In the genomic region with DNA sequence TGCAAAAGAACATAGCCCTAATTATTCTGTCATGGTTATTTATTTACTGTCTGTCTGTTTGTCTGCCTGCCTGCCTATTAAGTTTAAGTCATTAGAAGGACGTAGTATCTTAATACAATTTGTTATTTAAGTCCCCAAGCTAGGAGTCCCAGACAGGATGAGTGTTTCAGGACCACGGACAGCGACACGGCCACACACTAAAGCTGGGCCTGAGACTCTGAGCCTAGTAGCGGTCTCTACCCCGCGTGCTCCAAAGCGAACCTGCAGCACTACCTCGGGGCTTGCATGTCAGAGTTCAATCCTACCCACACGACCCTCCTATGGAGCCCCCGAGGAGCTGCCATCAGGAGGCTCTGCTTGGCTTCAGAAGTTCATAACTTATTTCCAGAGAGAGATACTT, we compare ENCODE assay signal across 9 mouse cellular contexts. TPM values are rescaled to one million over a fixed set of nuclear protein-coding genes. Genes with fewer than 3 reads are reported as not detected.
DNase-seq lines count a peak whose midpoint lies in the region; ATAC-seq and TF ChIP-seq lines count a peak whose summit lies in the region.
"Had no signal": no experiment of that assay in that cellular context is flagged by ENCODE, and none has a peak within 500 bp of the region (broad histone marks: within the 10 kb centered on the region; RNA-seq: fewer than 3 reads in every experiment).

No protein-coding gene starts in this region.

- H3K27me3 ChIP-seq in neural tube, embryonic 15.5 days (replicated peaks), result 0 out of 2 replicates have a peak, but pooled peaks cover 10% of the 10 kb centered on the region
- peaks cover 21% of the 10 kb centered on the region for H3K27me3 ChIP-seq in lung, embryonic 14.5 days (ENCODE audit: insufficient read depth, low read length)

- H3K4me1 ChIP-seq in neural tube, embryonic 15.5 days, result peaks cover 22% of the 10 kb centered on the region
- no peaks in the 10 kb centered on the region for H3K4me1 ChIP-seq in lung, embryonic 14.5 days (ENCODE audit: insufficient read depth)

- no peaks in the 10 kb centered on the region for H3K9me3 ChIP-seq in neural tube, embryonic 15.5 days (replicated peaks)
- H3K9me3 ChIP-seq in lung, embryonic 14.5 days (ENCODE audit: low read depth, low read length), result no peaks in the 10 kb centered on the region
- H3K9me3 ChIP-seq: neural tube, embryonic 13.5 days had no signal

- ATAC-seq in neural tube, embryonic 15.5 days (ENCODE audit: low FRiP score), result no peak
- peak; percentile 70; the same call in 1 of the 2 replicates for ATAC-seq in lung, embryonic 14.5 days (ENCODE audit: insufficient read depth)
- ATAC-seq in activated CD4-positive, CD25-positive, alpha-beta regulatory T cell, adult 4 months, result no peak

- TF ChIP-seq CTCF in lung, embryonic 14.5 days (IDR thresholded peaks at IDR 0.05; ENCODE audit: low read depth), result no peak
- TF ChIP-seq CTCF in left cerebral cortex, adult 2 months (IDR thresholded peaks at IDR 0.05), result no peak

- no peak overlapping the region for H3K27ac ChIP-seq in neural tube, embryonic 15.5 days (replicated peaks)
- no peak overlapping the region for H3K27ac ChIP-seq in lung, embryonic 14.5 days (ENCODE audit: low read depth)
- H3K27ac ChIP-seq in left cerebral cortex, adult 2 months, result no peak overlapping the region
- H3K27ac ChIP-seq: neural tube, embryonic 13.5 days had no signal

- no peaks in the 10 kb centered on the region for H3K36me3 ChIP-seq in neural tube, embryonic 15.5 days
- no peaks in the 10 kb centered on the region for H3K36me3 ChIP-seq in lung, embryonic 14.5 days (ENCODE audit: insufficient read depth)
- H3K36me3 ChIP-seq: neural tube, embryonic 13.5 days had no signal

- no peak overlapping the region for H3K4me2 ChIP-seq in neural tube, embryonic 15.5 days
- no peak overlapping the region for H3K4me2 ChIP-seq in lung, embryonic 14.5 days
- H3K4me2 ChIP-seq: neural tube, embryonic 13.5 days had no signal

- DNase-seq in neural tube, embryonic 10.5 days (ENCODE audit: extremely low spot score, low spot score), result peak; percentile 84
- DNase-seq in c-Kit-negative CD71-positive TER-119-positive erythroid progenitor cells, embryonic 14.5 days (ENCODE audit: low read depth, low spot score), result peak; percentile 35
- peak; percentile 71 for DNase-seq in kidney, adult 18-20 months
- peak; percentile 95 for DNase-seq in lung, embryonic 14.5 days
- peak; percentile 51 to 86 for DNase-seq in spleen, postnatal 10 days (ENCODE audit: low spot score in 2 of 2)
- no peak for DNase-seq in left cerebral cortex, adult 2 months (ENCODE audit: extremely low spot score in 1 of 2, low spot score in 2 of 2)

- intact Hi-C loops in left cerebral cortex, adult 2 months (cut with DNase I), result no loop called here

- WGBS in neural tube, embryonic 15.5 days, result 5% methylated on average over 11 of the region's 11 CpGs
- 1% methylated on average over 11 of the region's 11 CpGs for WGBS in lung, embryonic 14.5 days

- no peak overlapping the region for H3K9ac ChIP-seq in neural tube, embryonic 15.5 days (replicated peaks)
- H3K9ac ChIP-seq in lung, embryonic 14.5 days, result no peak overlapping the region
- H3K9ac ChIP-seq: neural tube, embryonic 13.5 days had no signal

- H3K4me3 ChIP-seq in neural tube, embryonic 15.5 days (replicated peaks), result no peak overlapping the region
- no peak overlapping the region for H3K4me3 ChIP-seq in lung, embryonic 14.5 days (ENCODE audit: low read depth, low read length)
- H3K4me3 ChIP-seq in left cerebral cortex, adult 2 months, result no peak overlapping the region
- H3K4me3 ChIP-seq: neural tube, embryonic 13.5 days had no signal

RNA-seq across cellular contexts. Expression of gene Chga, which starts 4.2 kb away (rescaled TPM):
- polyA plus RNA-seq in neural tube, embryonic 15.5 days (2015; fragmentation: Nextera tagmentation; extraction: Ambion mirVana), result 178 and 204 TPM in 2 replicates
- polyA plus RNA-seq in lung, embryonic 14.5 days (2014; fragmentation: Nextera tagmentation; extraction: Ambion mirVana), result 0.23 and 0.43 TPM in 2 replicates
- 100 to 1,000 TPM; 176 to 177 TPM for total RNA-seq in left cerebral cortex, adult 2 months (2021)
- polyA plus RNA-seq in activated CD4-positive, CD25-positive, alpha-beta regulatory T cell, adult 4 months (2017; shearing (Covaris generic)), result not detected

Comparison
In these comparisons a context has a peak if more than half of its experiments do, and no peak if none do; other contexts are left out.
1. DNase-seq: peak in neural tube, embryonic 10.5 days (single experiment), c-Kit-negative CD71-positive TER-119-positive erythroid progenitor cells, embryonic 14.5 days (single experiment), kidney, adult 18-20 months (single experiment), lung, embryonic 14.5 days (single experiment) and spleen, postnatal 10 days (2 of 2); none in left cerebral cortex, adult 2 months (0 of 2).
2. RNA of gene Chga, which starts 4.2 kb away (polyA plus RNA-seq): 178 to 204 TPM in neural tube, embryonic 15.5 days; 0.23 to 0.43 TPM in lung, embryonic 14.5 days and not detected in activated CD4-positive, CD25-positive, alpha-beta regulatory T cell, adult 4 months; every median in the first group is over 100 times any median in the second.